Mouse (Mus musculus) left cerebral cortex, postnatal 14 days (tissue): ENCODE results near the gene Emp3. TPM values are rescaled to one million over a fixed set of nuclear protein-coding genes. Genes with fewer than 3 reads are reported as not detected.
"Not testable (repeated sequence)": the region's sequence is repeated elsewhere in the genome, so short reads cannot be mapped to it uniquely, and the experiment has no call there.

Source experiments
- DNase-seq, 2 experiments: peaks; one replicate each; pipeline ENCODE4 v3.0.0; 2021 to 2022; ENCODE audit warnings: low spot score in 2 of 2, mixed read lengths in 1 of 2
- intact Hi-C: fragments of 180-260 bp; cut with DNase I; formaldehyde crosslinking; loops from one replicate; pipeline ENCODE4 v1.15.1; 2025
- total RNA-seq, 2 experiments: library from RNA; stranded (reverse); gene quantifications; 2 replicates each; pipeline ENCODE4 v1.2.3; 2021

Emp3 gene
- total RNA-seq, 2 experiments from 2014 or later = 5.3 to 5.6 TPM

GRCm38 (mm10) chr7:45917926-45918325 is 3.3 kb downstream of the Emp3 start:
- intact Hi-C loops = no loop called here
- no peak for DNase-seq

- no peak for DNase-seq
- intact Hi-C loops = no loop called here
Observed at GRCm38 (mm10) chr7:45917004-45917704, 4.0 kb downstream of the Emp3 start.

- DNase-seq = peak; percentile 75 to 92
- intact Hi-C loops = no loop called here
Observed at GRCm38 (mm10) chr7:45916056-45917003, 4.9 kb downstream of the Emp3 start.

- DNase-seq = no peak
- intact Hi-C loops = no loop called here
Observed at GRCm38 (mm10) chr7:45915011-45915410, 6.2 kb downstream of the Emp3 start.

- intact Hi-C loops = no loop called here
- no peak for DNase-seq
Observed at GRCm38 (mm10) chr7:45914067-45914466, 7.1 kb downstream of the Emp3 start.

GRCm38 (mm10) chr7:45909145-45909544 is 12.1 kb downstream of the Emp3 start:
- no peak for DNase-seq
- intact Hi-C loops = no loop called here

- intact Hi-C loops = no loop called here
- DNase-seq = no peak
Observed at GRCm38 (mm10) chr7:45908384-45908783, 12.8 kb downstream of the Emp3 start.

- DNase-seq = no peak
- intact Hi-C loops = no loop called here
Observed at GRCm38 (mm10) chr7:45906622-45907021, 14.6 kb downstream of the Emp3 start.

- intact Hi-C loops = no loop called here
Observed at GRCm38 (mm10) chr7:45902481-45903002, 18.7 kb downstream of the Emp3 start.

GRCm38 (mm10) chr7:45901562-45901961 is 19.6 kb downstream of the Emp3 start:
- DNase-seq = no peak
- intact Hi-C loops = no loop called here

More at GRCm38 (mm10) chr7:45902481-45903002, 18.7 kb downstream of the Emp3 start:
- no peak for DNase-seq

- DNase-seq, intact Hi-C loops: not testable (repeated sequence)
Observed at GRCm38 (mm10) chr7:45898125-45898524, 23.1 kb downstream of the Emp3 start.

- intact Hi-C loops = loop anchor here (2.0 kb wide), 1 partner anchor 25 kb away; no protein-coding TSS in a partner anchor
- peak; percentile 53 to 55 for DNase-seq
Observed at GRCm38 (mm10) chr7:45897258-45897757, 23.9 kb downstream of the Emp3 start.

- DNase-seq = peak; percentile 98
- intact Hi-C loops = loop anchor here (2.0 kb wide), 1 partner anchor 26 kb away; no protein-coding TSS in a partner anchor
Observed at GRCm38 (mm10) chr7:45896517-45897257, 24.5 kb downstream of the Emp3 start, which contains the start of the genes Syngr4 and Tmem143. Gene Syngr4, minus strand, starts transcription at chr7:45896714. Gene Tmem143, plus strand, starts transcription at chr7:45896941.

GRCm38 (mm10) chr7:45895931-45896516 is 25.2 kb downstream of the Emp3 start:
- intact Hi-C loops = loop anchor here (2.0 kb wide), 1 partner anchor 27 kb away; no protein-coding TSS in a partner anchor
- DNase-seq = no peak

GRCm38 (mm10) chr7:45892651-45893050 is 28.6 kb downstream of the Emp3 start:
- intact Hi-C loops = no loop called here
- DNase-seq = no peak

- DNase-seq = no peak
- intact Hi-C loops = no loop called here
Observed at GRCm38 (mm10) chr7:45887246-45887645, 34.0 kb downstream of the Emp3 start.

GRCm38 (mm10) chr7:45881011-45881410 is 40.2 kb downstream of the Emp3 start:
- intact Hi-C loops = no loop called here
- no peak for DNase-seq

GRCm38 (mm10) chr7:45880531-45880930 is 40.7 kb downstream of the Emp3 start:
- no peak for DNase-seq
- intact Hi-C loops = no loop called here

- intact Hi-C loops, DNase-seq: not testable (repeated sequence)
Observed at GRCm38 (mm10) chr7:45878278-45878677, 42.9 kb downstream of the Emp3 start, which contains the start of gene Grin2d. Gene Grin2d, minus strand, starts transcription at chr7:45878378.
